ENCODE assay signal across 7 mouse cellular contexts in the genomic region with DNA sequence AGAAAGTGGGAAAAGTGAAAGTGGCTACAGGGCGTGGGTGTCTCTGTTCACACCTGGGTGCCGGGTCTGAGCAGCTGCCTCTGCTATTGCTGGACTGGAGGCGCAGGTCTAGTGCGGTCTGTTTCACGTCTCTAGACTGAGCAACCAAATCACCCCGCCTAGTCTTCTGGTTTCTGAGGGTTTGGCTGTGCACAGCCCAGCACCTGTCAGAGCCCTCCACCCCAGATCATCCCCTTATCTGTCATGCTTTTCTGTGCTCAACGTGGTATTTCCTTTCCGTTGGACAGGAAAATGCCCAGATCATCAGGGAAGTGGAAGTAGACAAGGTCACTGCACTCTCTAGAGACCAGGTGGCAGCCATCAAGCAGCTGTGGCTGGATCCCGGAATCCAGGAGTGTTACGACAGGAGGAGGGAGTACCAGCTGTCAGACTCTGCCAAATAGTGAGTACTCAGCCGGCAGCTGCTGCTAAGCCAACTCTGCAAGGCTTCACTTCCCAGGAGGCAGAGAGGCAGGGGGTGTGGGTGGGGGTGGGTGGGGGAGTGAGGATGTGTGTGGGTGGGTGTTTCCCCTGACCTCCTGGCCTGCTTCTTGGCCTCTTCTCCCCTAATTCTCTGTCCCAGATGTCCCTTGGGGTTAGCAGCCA.
A peak's percentile ranks its signal among the peaks of the same experiment; 100 is the strongest.
DNase-seq lines count a peak whose midpoint lies in the region; ATAC-seq and TF ChIP-seq lines count a peak whose summit lies in the region.

No protein-coding gene starts in this region.

- in situ Hi-C loops in ES-E14 (cut with MboI; ENCODE audit: low sequenced_read_pairs in 2 of 2, unreplicated experiment in 2 of 2), result no loop called here

- TF ChIP-seq CTCF in brain, embryonic 14.5 days (IDR thresholded peaks at IDR 0.05; ENCODE audit: borderline replicate concordance, extremely low read depth, insufficient read depth, insufficient read length), result no peak
- TF ChIP-seq CTCF in heart, postnatal 0 days (IDR thresholded peaks at IDR 0.05; ENCODE audit: low read depth), result no peak

- WGBS in heart, postnatal 0 days, result 38% methylated on average over 11 of the region's 11 CpGs

- H3K4me1 ChIP-seq in ES-E14 (ENCODE audit: control insufficient read depth in 2 of 2, insufficient read depth in 2 of 2, low read length in 2 of 2, poor library complexity in 1 of 2), result peaks cover 2 to 9% of the 10 kb centered on the region in 2 experiments; a peak in 1 of 4 replicates
- H3K4me1 ChIP-seq in heart, postnatal 0 days (ENCODE audit: control insufficient read depth, insufficient read depth), result no peaks in the 10 kb centered on the region

- no peak for TF ChIP-seq EP300 in heart, postnatal 0 days (IDR thresholded peaks at IDR 0.05; ENCODE audit: low read depth)

- H3K36me3 ChIP-seq in ES-E14 (ENCODE audit: control insufficient read depth, insufficient read depth, low read length, poor library complexity, severe bottlenecking), result no peaks in the 10 kb centered on the region
- no peaks in the 10 kb centered on the region for H3K36me3 ChIP-seq in heart, postnatal 0 days (replicated peaks; ENCODE audit: control insufficient read depth, insufficient read depth, low read length)

- 0 out of 2 replicates have a peak, but pooled peaks cover 4% of the 10 kb centered on the region for H3K27me3 ChIP-seq in heart, postnatal 0 days (ENCODE audit: control insufficient read depth, insufficient read depth, low read length)

- no peak overlapping the region for H3K27ac ChIP-seq in ES-E14 (ENCODE audit: insufficient read depth, low read depth, low read length, poor library complexity, severe bottlenecking)
- no peak overlapping the region for H3K27ac ChIP-seq in heart, postnatal 0 days (ENCODE audit: low read depth)

- H3K9ac ChIP-seq in ES-E14 (ENCODE audit: insufficient read depth, low read depth, low read length, poor library complexity, severe bottlenecking), result no peak overlapping the region
- H3K9ac ChIP-seq in heart, postnatal 0 days (replicated peaks; ENCODE audit: low read depth, low read length), result no peak overlapping the region

- H3K4me2 ChIP-seq in heart, postnatal 0 days (ENCODE audit: low read depth, low read length), result no peak overlapping the region

- H3K4me3 ChIP-seq in ES-E14 (ENCODE audit: insufficient read depth in 1 of 2, low read depth in 1 of 2, low read length in 2 of 2, poor library complexity in 1 of 2, severe bottlenecking in 1 of 2), result peak overlapping the region in 1 of 2 experiments; percentile 26; a peak in 1 of 4 replicates
- no peak overlapping the region for H3K4me3 ChIP-seq in heart, postnatal 0 days (ENCODE audit: low read depth, low read length)

- no peak for TF ChIP-seq POLR2A in brain, embryonic 14.5 days (IDR thresholded peaks at IDR 0.05; ENCODE audit: borderline replicate concordance, extremely low read depth, insufficient read depth, insufficient read length, poor library complexity, severe bottlenecking)

- H3K9me3 ChIP-seq in ES-E14 (ENCODE audit: control insufficient read depth, insufficient read depth, low read depth, low read length), result no peaks in the 10 kb centered on the region
- H3K9me3 ChIP-seq in heart, postnatal 0 days (replicated peaks; ENCODE audit: control insufficient read depth, low read length), result no peaks in the 10 kb centered on the region

- peak; percentile 24; the same call in 1 of the 2 replicates for ATAC-seq in heart, postnatal 0 days (ENCODE audit: insufficient read depth, low read depth)
- ATAC-seq in activated CD4-positive, CD25-positive, alpha-beta regulatory T cell, adult 4 months, result no peak

- intact Hi-C loops in left cerebral cortex, postnatal 10 days (cut with DNase I), result loop anchor here (5.0 kb wide), 4 partner anchors 166 to 536 kb away; a partner anchor contains a TSS

- DNase-seq in ES-E14 (ENCODE audit: low read depth, low spot score), result peak; percentile 1
- DNase-seq in brain, embryonic 14.5 days (ENCODE audit: low read depth), result peak; percentile 43
- DNase-seq in heart, postnatal 0 days (ENCODE audit: low spot score), result no peak
- peak; percentile 14 for DNase-seq in lung, postnatal 25 days (ENCODE audit: low spot score)
- DNase-seq in right cerebral cortex, postnatal 25 days, result no peak
- DNase-seq in left cerebral cortex, postnatal 10 days (ENCODE audit: extremely low spot score in 1 of 2, low spot score in 2 of 2), result no peak

TF ChIP-seq in ES-E14, 5 proteins besides CTCF, POLR2A, EP300 and RAD21:
- no peak for TF ChIP-seq HCFC1 (IDR thresholded peaks at IDR 0.05; ENCODE audit: borderline replicate concordance, insufficient read depth, low read length)
- no peak for TF ChIP-seq ZC3H11A (IDR thresholded peaks at IDR 0.05; ENCODE audit: borderline replicate concordance, low read depth, low read length)
- no peak for TF ChIP-seq CHD2 (IDR thresholded peaks at IDR 0.05; ENCODE audit: low read depth, low read length)
- TF ChIP-seq ZNF384 (IDR thresholded peaks at IDR 0.05; ENCODE audit: low read depth, low read length), result no peak
- no peak for TF ChIP-seq MAFK (IDR thresholded peaks at IDR 0.05; ENCODE audit: insufficient read depth, low read depth, low read length)
TF ChIP-seq in ES-E14: peak in this region for 0.

Comparison
In these comparisons a context has a peak if more than half of its experiments do, and no peak if none do; other contexts are left out.
1. DNase-seq: peak in ES-E14 (single experiment), brain, embryonic 14.5 days (single experiment) and lung, postnatal 25 days (single experiment); none in heart, postnatal 0 days (single experiment), right cerebral cortex, postnatal 25 days (single experiment) and left cerebral cortex, postnatal 10 days (0 of 2).